Mouse (Mus musculus): ENCODE measurements around the gene Sept3.
"Not testable (repeated sequence)": the region's sequence is repeated elsewhere in the genome, so short reads cannot be mapped to it uniquely, and the experiment has no call there.

Sept3 gene

GRCm38 (mm10) chr15:82274593-82274926 lies at the start of gene Sept3:
TSS of gene Sept3 (plus strand) at chr15:82274893.
- no peak for DNase-seq (ENCODE audit: low read depth)

GRCm38 (mm10) chr15:82225769-82226168 lies 48.9 kb upstream of the Sept3 start:
- no peak for DNase-seq (ENCODE audit: low read depth)

GRCm38 (mm10) chr15:82229542-82230045 lies 45.1 kb upstream of the Sept3 start:
- no peak for DNase-seq (ENCODE audit: low read depth)

GRCm38 (mm10) chr15:82230098-82230611 lies 44.5 kb upstream of the Sept3 start:
- no peak for DNase-seq (ENCODE audit: low read depth)

- no peak for DNase-seq (ENCODE audit: low read depth)
Measured at GRCm38 (mm10) chr15:82231100-82231499, 43.6 kb upstream of the Sept3 start.

GRCm38 (mm10) chr15:82231591-82232378 lies 42.9 kb upstream of the Sept3 start:
- DNase-seq (ENCODE audit: low read depth), result no peak

- DNase-seq (ENCODE audit: low read depth), result no peak
Measured at GRCm38 (mm10) chr15:82232651-82233050, 42.0 kb upstream of the Sept3 start.

GRCm38 (mm10) chr15:82235661-82236060 lies 39.0 kb upstream of the Sept3 start:
- DNase-seq (ENCODE audit: low read depth), result no peak

GRCm38 (mm10) chr15:82236565-82236964 lies 38.1 kb upstream of the Sept3 start:
- peak; percentile 26 for DNase-seq (ENCODE audit: low read depth)

GRCm38 (mm10) chr15:82243311-82243710 lies 31.4 kb upstream of the Sept3 start:
- no peak for DNase-seq (ENCODE audit: low read depth)

GRCm38 (mm10) chr15:82243742-82244114 lies 31.0 kb upstream of the Sept3 start:
- peak; percentile 13 for DNase-seq (ENCODE audit: low read depth)

GRCm38 (mm10) chr15:82244115-82244804 lies 30.4 kb upstream of the Sept3 start, which contains the start of gene Cenpm:
TSS of gene Cenpm (minus strand) at chr15:82244748.
- peak; percentile 52 for DNase-seq (ENCODE audit: low read depth)

- not testable (repeated sequence) for DNase-seq (ENCODE audit: low read depth)
Measured at GRCm38 (mm10) chr15:82244805-82245161, 29.9 kb upstream of the Sept3 start.

- DNase-seq (ENCODE audit: low read depth), result peak; percentile 50
Measured at GRCm38 (mm10) chr15:82247131-82247776, 27.4 kb upstream of the Sept3 start.

GRCm38 (mm10) chr15:82251579-82251978 lies 23.1 kb upstream of the Sept3 start:
- no peak for DNase-seq (ENCODE audit: low read depth)

- no peak for DNase-seq (ENCODE audit: low read depth)
Measured at GRCm38 (mm10) chr15:82252097-82252496, 22.6 kb upstream of the Sept3 start, which contains the start of gene 1500009C09Rik. TSS of gene 1500009C09Rik (plus strand) at chr15:82252397.

- no peak for DNase-seq (ENCODE audit: low read depth)
Measured at GRCm38 (mm10) chr15:82255248-82255647, 19.4 kb upstream of the Sept3 start.

- DNase-seq (ENCODE audit: low read depth), result no peak
Measured at GRCm38 (mm10) chr15:82255944-82256383, 18.7 kb upstream of the Sept3 start.

GRCm38 (mm10) chr15:82259510-82259909 lies 15.2 kb upstream of the Sept3 start:
- no peak for DNase-seq (ENCODE audit: low read depth)

- DNase-seq (ENCODE audit: low read depth), result no peak
Measured at GRCm38 (mm10) chr15:82266356-82266755, 8.3 kb upstream of the Sept3 start.

- no peak for DNase-seq (ENCODE audit: low read depth)
Measured at GRCm38 (mm10) chr15:82268185-82268584, 6.5 kb upstream of the Sept3 start.

GRCm38 (mm10) chr15:82268783-82269182 lies 5.9 kb upstream of the Sept3 start:
- DNase-seq (ENCODE audit: low read depth), result no peak
